Mouse (Mus musculus) CD4-positive, CD25-positive, alpha-beta regulatory T cell, adult 9 weeks (primary cell): ENCODE data around the gene Mecom. TPM values are rescaled to one million over a fixed set of nuclear protein-coding genes. Genes with fewer than 3 reads are reported as not detected.

Source experiments
- polyA plus RNA-seq: library from polyadenylated mRNA; unstranded; fragments of 100-300 nt; shearing (Covaris generic); gene quantifications from one replicate; pipeline ENCODE4 v1.2.1, GENCODE M21; 2017

Mecom gene
- not detected for polyA plus RNA-seq

DNA sequence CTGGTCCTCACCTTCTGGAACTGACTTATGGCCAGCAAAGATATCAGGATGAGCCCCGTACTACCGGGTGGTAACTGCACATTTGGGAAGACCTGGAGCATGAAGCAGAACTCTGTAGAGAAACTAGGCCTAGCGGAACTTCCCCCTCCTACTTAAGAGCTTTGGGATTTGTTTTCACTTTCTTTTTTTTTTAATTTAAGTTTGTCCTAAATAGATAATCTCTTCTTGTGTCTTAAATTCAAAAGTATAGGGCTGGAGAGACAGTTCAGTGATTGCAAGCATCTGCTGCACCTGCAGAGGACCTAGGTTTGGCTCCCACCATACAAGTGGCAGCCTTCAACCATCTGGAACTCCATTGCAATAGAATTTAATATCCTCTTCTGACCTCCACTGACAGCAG, at the start of gene Mecom:
Gene Mecom (minus strand): TSS at position 101 of the 400 bp plus-strand sequence.

Other genes with a start within 250 kb of the Mecom start
- 0.19 TPM for gene Actrt3, start 51.9 kb upstream of the Mecom start, polyA plus RNA-seq
- gene Mynn, start 54.1 kb upstream of the Mecom start, polyA plus RNA-seq, result 53.6 TPM
- not detected for gene Lrriq4, start 96.5 kb upstream of the Mecom start, polyA plus RNA-seq
- gene Lrrc34, start 99.9 kb upstream of the Mecom start, polyA plus RNA-seq, result not detected
- gene Lrrc31, start 151.8 kb upstream of the Mecom start, polyA plus RNA-seq, result not detected
- not detected for gene Samd7, start 198.3 kb upstream of the Mecom start, polyA plus RNA-seq
- gene Sec62, start 244.9 kb upstream of the Mecom start, polyA plus RNA-seq, result 88.5 TPM